Mouse (Mus musculus) hematopoietic stem cell, adult 5-6 weeks (primary cell): Measurements from ENCODE around the gene Tenm4. TPM values are rescaled to one million over a fixed set of nuclear protein-coding genes. Genes with fewer than 3 reads are reported as not detected.
A peak's percentile ranks its signal among the peaks of the same experiment; 100 is the strongest.

Experiments
- ATAC-seq, 2 experiments: fragments of 125-278 bp in 1 of 2; replicated peaks in 1 of 2; 2 replicates each; pipeline ENCODE4 v1.8.0; 2016 to 2017; ENCODE audit warnings: inconsistent platforms in 2 of 2, mild to moderate bottlenecking in 2 of 2, moderate number of reproducible peaks in 2 of 2, low read depth in 1 of 2, moderate TSS enrichment in 1 of 2; ENCODE audit not compliant: low FRiP score in 2 of 2, poor library complexity in 2 of 2, severe bottlenecking in 2 of 2, insufficient read depth in 1 of 2, low TSS enrichment in 1 of 2
- total RNA-seq: library from RNA; stranded (forward); fragments of 172-1452, 232-1000 nt; gene quantifications from 2 replicates; pipeline ENCODE4 v1.2.3, GENCODE M21; 2017

Gene Tenm4
- total RNA-seq, 1 experiment from 2014 or later, result not detected

GRCm38 (mm10) chr7:96474560-96475089, 303.6 kb downstream of the Tenm4 start:
- ATAC-seq, result no peak

GRCm38 (mm10) chr7:96476987-96477613, 306.1 kb downstream of the Tenm4 start:
- ATAC-seq, result peak; percentile 37 to 71; a peak in 2 of 4 replicates

GRCm38 (mm10) chr7:96479139-96479538, 308.1 kb downstream of the Tenm4 start:
- ATAC-seq, result no peak

GRCm38 (mm10) chr7:96480351-96480983, 309.4 kb downstream of the Tenm4 start:
- ATAC-seq, result no peak

- peak; percentile 46 to 79; a peak in 3 of 4 replicates for ATAC-seq
These were observed 311.9 kb downstream of the Tenm4 start for GRCm38 (mm10) chr7:96482953-96483352.

GRCm38 (mm10) chr7:96484006-96484581, 313.0 kb downstream of the Tenm4 start:
- no peak for ATAC-seq

GRCm38 (mm10) chr7:96489348-96490076, 318.5 kb downstream of the Tenm4 start:
- no peak for ATAC-seq

GRCm38 (mm10) chr7:96491896-96492295, 320.9 kb downstream of the Tenm4 start:
- no peak for ATAC-seq

- no peak for ATAC-seq
These were observed 321.6 kb downstream of the Tenm4 start for GRCm38 (mm10) chr7:96492696-96493095.

GRCm38 (mm10) chr7:96494057-96494456, 323.0 kb downstream of the Tenm4 start:
- no peak for ATAC-seq

- no peak for ATAC-seq
These were observed 329.1 kb downstream of the Tenm4 start for GRCm38 (mm10) chr7:96500108-96500507.

- no peak for ATAC-seq
These were observed 329.8 kb downstream of the Tenm4 start for GRCm38 (mm10) chr7:96500797-96501196.

- no peak for ATAC-seq
These were observed 331.4 kb downstream of the Tenm4 start for GRCm38 (mm10) chr7:96502321-96502973.

- ATAC-seq, result no peak
These were observed 334.5 kb downstream of the Tenm4 start for GRCm38 (mm10) chr7:96505538-96505937.

- no peak for ATAC-seq
These were observed 336.0 kb downstream of the Tenm4 start for GRCm38 (mm10) chr7:96507046-96507445.

- ATAC-seq, result no peak
These were observed 339.4 kb downstream of the Tenm4 start for GRCm38 (mm10) chr7:96510396-96510795.

GRCm38 (mm10) chr7:96511018-96511609, 340.1 kb downstream of the Tenm4 start:
- ATAC-seq, result no peak
